Mouse (Mus musculus): Measurements from ENCODE around the gene Stub1. TPM values are rescaled to one million over a fixed set of nuclear protein-coding genes. Genes with fewer than 3 reads are reported as not detected.

Gene Stub1
- total RNA-seq, 2 experiments from 2014 or later, result 101 to 131 TPM

DNA sequence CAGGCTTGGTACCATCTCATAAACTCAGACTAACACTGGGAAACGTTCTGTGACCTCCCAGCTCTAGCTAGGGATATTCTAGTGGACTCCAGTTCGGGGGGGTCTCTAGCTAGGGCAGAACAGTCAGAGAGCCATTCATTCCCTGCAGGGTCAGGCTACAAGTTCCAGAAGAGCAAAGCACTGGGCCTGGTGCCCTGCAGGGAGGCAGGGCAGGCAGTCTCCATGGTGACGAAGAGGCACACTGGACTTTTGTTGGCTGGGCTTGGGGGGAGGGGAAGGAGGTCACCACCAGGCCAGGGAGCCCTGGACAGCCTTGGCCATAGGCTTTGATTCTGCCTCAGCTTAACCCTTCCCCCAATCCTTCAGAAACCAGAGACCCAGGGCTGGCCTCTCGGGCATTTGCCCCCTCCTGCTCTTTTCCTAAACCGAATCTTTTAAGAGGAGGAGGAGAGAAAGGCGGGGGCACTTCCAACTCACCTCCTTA, 37.6 kb downstream of the Stub1 start, which contains the start of gene AC134908.4:
Gene AC134908.4 (minus strand): TSS at position 51 of the 484 bp plus-strand sequence.
- no peak for ATAC-seq (replicated peaks; ENCODE audit: poor library complexity, severe bottlenecking)

DNA sequence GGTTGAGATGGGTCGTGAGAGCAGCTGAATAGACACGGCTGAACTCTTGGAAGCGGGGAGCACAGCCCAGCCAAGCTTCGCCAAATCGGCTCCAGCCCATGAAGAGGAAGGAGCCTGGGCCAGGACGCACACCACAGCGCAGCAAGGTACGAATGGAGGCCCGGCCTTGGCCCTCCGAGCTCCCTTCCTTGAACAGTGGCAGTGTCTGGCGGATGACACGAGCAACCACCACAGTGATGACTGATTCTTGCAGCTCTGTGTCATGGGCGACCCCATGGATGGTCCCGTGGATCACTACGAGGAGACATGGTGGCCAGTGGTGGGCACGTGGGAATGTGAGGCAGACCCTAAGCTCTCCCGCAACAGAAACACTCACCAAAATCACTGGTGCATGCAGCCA, 38.2 kb downstream of the Stub1 start:
- ATAC-seq (replicated peaks; ENCODE audit: poor library complexity, severe bottlenecking), result no peak

DNA sequence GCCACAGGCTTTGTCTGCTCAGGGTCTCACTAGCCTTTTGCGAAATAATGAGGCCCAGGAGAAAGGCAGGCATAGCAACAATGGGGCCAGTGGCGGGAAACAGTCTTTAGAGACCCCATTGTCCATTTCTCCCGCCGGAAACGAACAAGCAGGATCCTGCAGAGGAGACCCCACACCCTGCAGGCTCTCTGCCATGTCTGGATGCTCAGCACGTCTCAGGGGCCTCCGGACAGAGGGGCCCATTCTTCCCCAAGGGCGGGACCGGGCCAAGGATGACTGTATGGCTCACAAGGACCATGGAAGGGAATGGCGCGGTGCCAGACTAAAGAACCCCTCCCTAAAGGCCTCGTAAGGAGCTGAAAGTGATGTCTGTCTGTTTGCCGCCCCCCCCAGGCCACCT, 39.0 kb downstream of the Stub1 start:
- ATAC-seq (replicated peaks; ENCODE audit: poor library complexity, severe bottlenecking), result no peak

DNA sequence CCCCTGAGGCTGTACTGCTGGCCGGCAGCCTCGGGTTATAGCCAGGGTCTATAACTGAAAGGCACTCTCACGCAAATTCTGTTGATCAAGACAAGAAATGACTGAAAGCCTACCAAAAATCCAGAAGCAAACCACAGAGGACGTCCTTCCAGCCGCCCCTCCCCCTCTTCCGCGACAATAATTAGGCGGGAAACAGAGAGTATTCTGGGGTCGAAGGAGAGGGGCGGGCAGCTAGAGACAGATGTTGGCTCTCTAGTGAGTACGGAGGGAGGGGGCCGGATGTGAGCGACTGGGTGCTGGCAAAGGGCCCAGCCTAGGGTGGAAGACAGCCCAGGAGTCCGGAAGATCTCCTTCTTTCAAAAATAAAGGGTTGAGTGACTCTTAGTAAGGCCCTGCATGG, 40.6 kb downstream of the Stub1 start, which contains the start of gene Fam173a:
Gene Fam173a (minus strand): TSS at position 287 of the 400 bp plus-strand sequence.
- peak; percentile 44 for ATAC-seq (replicated peaks; ENCODE audit: poor library complexity, severe bottlenecking)

DNA sequence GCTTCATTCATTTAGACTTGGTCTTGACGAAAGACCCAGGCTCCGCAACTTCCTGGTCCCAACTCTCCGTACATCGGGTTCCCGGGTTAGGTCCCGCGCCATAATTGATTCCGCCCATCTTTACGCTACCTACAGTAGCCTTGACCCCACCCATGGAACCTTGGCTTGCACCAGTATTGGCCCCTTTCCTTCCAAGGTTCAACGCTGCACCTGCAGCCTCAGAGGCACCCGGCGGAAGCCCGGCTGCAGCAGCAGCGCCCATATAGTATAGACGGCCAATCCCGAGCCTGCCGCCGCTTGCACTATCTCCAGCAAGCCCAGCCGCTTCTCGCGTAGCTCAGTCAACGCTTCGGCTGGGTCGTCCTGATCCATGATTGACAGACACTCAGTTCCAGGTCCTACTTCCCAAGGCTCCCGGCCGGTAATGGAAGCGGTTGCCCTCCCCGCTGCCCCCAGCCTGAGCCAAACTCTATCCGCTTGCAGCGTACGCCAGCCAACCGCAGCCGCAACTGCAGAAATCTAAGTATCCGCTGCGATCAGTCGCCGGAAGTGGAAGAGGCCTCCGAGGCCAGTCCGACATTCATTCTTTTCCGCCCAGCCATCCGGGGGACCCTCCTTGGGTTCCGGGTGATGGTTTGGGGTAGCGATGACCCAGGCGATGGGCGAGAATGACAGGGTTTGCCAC, 41.2 kb downstream of the Stub1 start:
- peak; percentile 63 for ATAC-seq (replicated peaks; ENCODE audit: poor library complexity, severe bottlenecking)

DNA sequence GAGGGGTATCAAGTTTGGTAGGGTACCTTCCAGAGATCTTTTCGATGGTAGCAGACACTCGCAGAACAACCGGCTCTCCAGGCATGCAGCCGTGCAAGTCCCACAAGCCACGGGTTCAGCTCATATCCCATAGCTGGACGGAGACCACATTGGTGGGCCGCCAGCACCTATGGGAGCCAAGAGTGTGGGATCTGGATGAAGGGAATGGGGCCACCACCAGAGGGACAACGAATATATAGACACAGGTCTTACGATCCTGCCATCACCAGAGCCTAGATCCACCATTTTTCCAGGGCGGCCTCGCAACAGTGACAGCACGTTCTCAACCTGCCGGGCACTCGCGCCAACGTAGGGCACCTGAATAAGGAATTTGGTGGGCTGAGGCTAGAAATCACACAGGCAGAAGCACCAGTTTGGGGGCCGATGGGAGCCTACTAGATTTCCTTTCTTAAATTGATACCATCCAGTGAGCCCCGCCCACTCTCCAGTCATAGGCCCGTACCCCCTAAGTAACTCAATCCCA, 41.8 kb downstream of the Stub1 start:
- no peak for ATAC-seq (replicated peaks; ENCODE audit: poor library complexity, severe bottlenecking)

DNA sequence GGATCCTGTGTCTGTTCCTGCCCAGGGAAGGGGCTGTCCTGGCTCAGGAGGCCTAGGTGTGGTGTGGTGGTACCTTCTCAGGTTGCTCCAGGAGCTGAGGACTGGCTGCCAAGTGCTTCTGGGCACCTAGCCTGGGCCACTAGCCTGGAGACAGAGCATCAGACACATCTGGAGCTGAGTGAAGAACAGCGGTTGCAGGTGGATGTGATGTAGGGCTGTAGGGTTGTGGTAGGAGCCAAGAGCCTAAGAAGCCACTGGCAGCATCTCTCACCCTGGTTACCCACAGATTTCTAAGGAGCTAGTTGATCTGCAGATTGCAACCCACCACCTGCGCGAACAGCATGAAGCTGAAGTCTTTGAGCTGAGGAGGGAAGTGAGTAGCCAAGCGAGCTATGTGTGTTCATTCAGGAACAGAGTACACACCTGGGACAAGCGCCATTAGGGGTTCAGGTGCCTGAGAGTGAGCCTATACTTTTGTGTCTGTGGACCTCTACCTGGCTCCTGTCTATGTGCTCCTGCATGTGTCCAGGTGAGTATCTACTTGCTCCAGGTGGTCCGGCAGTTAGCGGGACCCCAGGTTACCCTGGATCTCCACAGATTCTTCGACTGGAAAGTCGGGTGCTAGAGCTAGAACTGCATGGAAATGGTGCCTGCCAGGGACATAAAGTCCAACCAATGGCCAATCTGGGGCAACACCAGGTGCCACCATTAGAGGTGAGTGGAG, 46.3 kb downstream of the Stub1 start:
- ATAC-seq (replicated peaks; ENCODE audit: poor library complexity, severe bottlenecking), result no peak

DNA sequence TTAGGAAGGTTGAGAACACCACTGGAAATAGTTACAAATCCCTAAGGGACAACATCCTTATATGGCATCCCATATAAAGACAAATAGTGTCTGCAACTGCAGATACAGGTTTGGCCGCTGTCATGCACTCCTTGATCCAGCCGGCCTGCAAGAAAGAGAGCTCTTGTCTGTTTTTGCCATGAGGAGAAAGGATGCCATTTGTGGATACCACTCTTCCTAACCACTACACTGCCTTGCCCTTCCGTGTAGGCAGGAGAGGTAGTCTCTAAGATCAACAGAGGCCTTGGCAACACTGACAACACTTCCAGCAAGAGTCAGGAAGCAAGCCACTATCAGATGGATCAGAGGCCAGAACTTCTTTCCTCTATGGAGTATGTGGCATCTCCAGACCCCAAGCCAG, 46.9 kb downstream of the Stub1 start, which contains the start of gene Ccdc78:
Gene Ccdc78 (plus strand): TSS at position 301 of the 400 bp plus-strand sequence.
- ATAC-seq (replicated peaks; ENCODE audit: poor library complexity, severe bottlenecking), result no peak

DNA sequence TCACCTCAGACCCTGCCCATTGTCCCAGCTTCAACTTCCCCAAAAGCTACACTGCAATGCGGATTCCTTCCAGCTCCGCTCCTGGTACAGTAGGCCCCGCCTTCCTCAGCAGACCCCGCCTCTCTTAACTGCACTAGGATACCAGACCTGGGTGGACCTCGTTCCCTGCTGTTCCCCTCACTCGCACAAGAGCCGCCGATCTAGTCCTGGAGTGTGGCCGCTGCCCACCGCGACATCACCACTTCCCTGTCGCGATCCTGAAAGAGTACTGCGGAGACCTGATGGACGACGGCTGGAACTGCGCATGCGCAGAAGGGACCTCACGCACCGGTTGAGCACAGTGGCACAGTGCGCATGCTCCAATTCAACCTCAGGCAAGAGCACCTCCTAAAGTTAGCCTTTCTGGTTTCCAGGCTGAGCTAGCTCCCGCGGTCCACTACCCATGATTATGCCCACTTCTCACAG, 47.9 kb downstream of the Stub1 start, which contains the start of gene Haghl:
Gene Haghl (minus strand): TSS at position 393 of the 465 bp plus-strand sequence.
- peak; percentile 87 for ATAC-seq (replicated peaks; ENCODE audit: poor library complexity, severe bottlenecking)

DNA sequence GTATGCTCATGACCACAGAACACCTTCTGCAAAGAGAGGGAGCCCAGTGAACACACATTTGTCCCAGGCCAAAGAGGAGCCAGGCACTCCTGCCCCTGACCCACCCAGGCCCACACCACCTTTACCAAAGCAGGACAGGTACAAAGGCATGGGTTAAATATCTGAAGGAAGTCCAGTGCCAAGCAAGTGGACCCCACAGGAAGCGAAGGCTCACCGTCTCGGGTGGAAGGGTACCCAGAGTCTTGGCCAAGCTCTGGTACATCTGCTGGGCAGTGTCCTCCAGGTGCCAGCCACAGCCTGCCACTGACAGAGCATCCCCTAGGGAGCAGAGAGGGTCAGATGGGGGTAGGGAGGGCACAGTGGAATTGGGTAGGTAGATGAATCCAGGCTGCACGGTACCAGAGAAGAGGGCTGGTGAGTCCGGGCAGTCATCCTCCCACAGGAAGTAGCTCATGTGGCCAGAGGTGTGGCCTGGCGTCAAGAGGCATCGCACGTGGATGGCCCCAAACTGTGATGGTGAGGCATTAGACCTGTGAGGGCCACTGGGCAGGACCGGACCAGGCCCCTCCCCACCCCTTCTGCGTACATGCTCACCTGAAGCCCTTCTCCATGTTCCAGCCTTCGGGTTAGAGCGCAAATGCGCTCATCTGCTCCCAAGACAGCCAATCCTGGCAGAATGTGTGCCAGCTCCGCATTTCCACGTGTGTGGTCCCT, 49.2 kb downstream of the Stub1 start:
- no peak for ATAC-seq (replicated peaks; ENCODE audit: poor library complexity, severe bottlenecking)

DNA sequence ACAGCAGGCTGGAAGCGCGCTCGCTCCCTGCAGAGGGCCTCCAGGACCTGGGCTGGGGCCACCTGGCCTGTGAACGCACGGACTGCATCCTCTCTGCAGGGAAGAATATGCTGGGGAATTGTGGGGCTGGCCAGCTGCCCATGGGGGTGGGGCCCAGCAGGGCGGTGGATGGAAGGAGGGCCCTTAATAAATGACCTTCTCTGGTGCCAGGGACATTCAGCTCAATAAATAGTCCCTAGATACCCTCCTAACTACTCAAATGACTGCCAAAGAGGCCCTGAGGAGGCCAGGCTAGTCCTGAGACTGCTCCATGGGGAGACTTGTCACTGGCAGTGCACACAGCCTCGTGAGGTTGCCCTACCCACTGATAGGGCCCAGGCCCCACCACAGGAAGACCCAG, 50.1 kb downstream of the Stub1 start:
- ATAC-seq (replicated peaks; ENCODE audit: poor library complexity, severe bottlenecking), result no peak

DNA sequence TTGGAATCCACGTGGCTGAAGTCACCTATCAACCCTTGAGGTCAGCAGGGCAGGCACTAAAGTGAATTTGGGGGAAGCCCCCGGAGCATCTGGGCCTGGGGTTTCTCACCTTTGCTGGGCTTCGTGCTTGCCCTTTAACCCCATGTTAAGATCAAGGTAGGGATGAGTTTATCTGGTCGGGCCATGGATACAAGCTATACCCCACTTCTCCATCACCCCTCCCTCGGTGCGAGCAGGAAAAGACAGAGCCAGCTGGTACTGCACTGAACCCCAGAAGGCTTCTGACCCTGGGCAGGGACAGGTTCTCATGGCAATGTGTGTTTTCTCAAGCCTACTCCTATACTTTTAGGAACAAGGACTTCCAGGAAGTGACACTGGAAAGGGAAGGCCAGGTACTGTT, 51.9 kb downstream of the Stub1 start:
- ATAC-seq (replicated peaks; ENCODE audit: poor library complexity, severe bottlenecking), result no peak

Other genes starting within 250 kb of the Stub1 start
- gene Gng13, start 116.2 kb downstream of the Stub1 start, total RNA-seq (2014; fragmentation: Nextera tagmentation), result not detected in 2 replicates
- not detected in 2 replicates for gene Gng13, start 116.2 kb downstream of the Stub1 start, total RNA-seq (2017)
- 16.8 and 29.8 TPM in 2 replicates for gene Chtf18, start 106.0 kb downstream of the Stub1 start, total RNA-seq (2014; fragmentation: Nextera tagmentation)
- gene Chtf18, start 106.0 kb downstream of the Stub1 start, total RNA-seq (2017), result 17.0 and 22.4 TPM in 2 replicates
- 10.9 and 15.6 TPM in 2 replicates for gene Rpusd1, start 105.7 kb downstream of the Stub1 start, total RNA-seq (2014; fragmentation: Nextera tagmentation)
- gene Rpusd1, start 105.7 kb downstream of the Stub1 start, total RNA-seq (2017), result 4.2 and 6.6 TPM in 2 replicates
- gene Mslnl, start 97.4 kb downstream of the Stub1 start, total RNA-seq (2014; fragmentation: Nextera tagmentation), result not detected in 2 replicates
- not detected in 2 replicates for gene Mslnl, start 97.4 kb downstream of the Stub1 start, total RNA-seq (2017)
- not detected in 2 replicates for gene Msln, start 79.0 kb downstream of the Stub1 start, total RNA-seq (2014; fragmentation: Nextera tagmentation)
- gene Msln, start 79.0 kb downstream of the Stub1 start, total RNA-seq (2017), result not detected in 2 replicates
- gene Narfl, start 59.6 kb downstream of the Stub1 start, total RNA-seq (2014; fragmentation: Nextera tagmentation), result 22.8 and 23.5 TPM in 2 replicates
- 15.0 and 17.4 TPM in 2 replicates for gene Narfl, start 59.6 kb downstream of the Stub1 start, total RNA-seq (2017)
- gene Haghl, start 47.7 kb downstream of the Stub1 start, total RNA-seq (2014; fragmentation: Nextera tagmentation), result 24.1 and 27.6 TPM in 2 replicates
- gene Haghl, start 47.7 kb downstream of the Stub1 start, total RNA-seq (2017), result 13.8 and 19.4 TPM in 2 replicates
- gene Ccdc78, start 46.8 kb downstream of the Stub1 start, total RNA-seq (2014; fragmentation: Nextera tagmentation), result 0.45 TPM in 1 of 2 replicates, not detected in the other
- gene Ccdc78, start 46.8 kb downstream of the Stub1 start, total RNA-seq (2017), result 0.52 TPM in 1 of 2 replicates, not detected in the other
- gene Fam173a, start 40.5 kb downstream of the Stub1 start, total RNA-seq (2014; fragmentation: Nextera tagmentation), result 85.3 and 92.7 TPM in 2 replicates
- 31.9 and 43.1 TPM in 2 replicates for gene Fam173a, start 40.5 kb downstream of the Stub1 start, total RNA-seq (2017)
- not detected in 2 replicates for gene AC134908.4, start 37.7 kb downstream of the Stub1 start, total RNA-seq (2014; fragmentation: Nextera tagmentation)
- not detected in 2 replicates for gene AC134908.4, start 37.7 kb downstream of the Stub1 start, total RNA-seq (2017)
- gene Metrn, start 36.3 kb downstream of the Stub1 start, total RNA-seq (2014; fragmentation: Nextera tagmentation), result 15.8 and 23.3 TPM in 2 replicates
- 33.5 and 64.4 TPM in 2 replicates for gene Metrn, start 36.3 kb downstream of the Stub1 start, total RNA-seq (2017)
- not detected in 2 replicates for gene Fbxl16, start 24.3 kb downstream of the Stub1 start, total RNA-seq (2014; fragmentation: Nextera tagmentation)
- not detected in 2 replicates for gene Fbxl16, start 24.3 kb downstream of the Stub1 start, total RNA-seq (2017)
- 12.5 and 16.9 TPM in 2 replicates for gene Wdr24, start 9.8 kb downstream of the Stub1 start, total RNA-seq (2014; fragmentation: Nextera tagmentation)
- gene Wdr24, start 9.8 kb downstream of the Stub1 start, total RNA-seq (2017), result 14.8 and 19.3 TPM in 2 replicates
- 19.5 and 23.1 TPM in 2 replicates for gene Jmjd8, start 4.5 kb downstream of the Stub1 start, total RNA-seq (2014; fragmentation: Nextera tagmentation)
- gene Jmjd8, start 4.5 kb downstream of the Stub1 start, total RNA-seq (2017), result 15.2 and 23.4 TPM in 2 replicates
- 1.1 and 3.0 TPM in 2 replicates for gene Rhbdl1, start 3.9 kb upstream of the Stub1 start, total RNA-seq (2014; fragmentation: Nextera tagmentation)
- gene Rhbdl1, start 3.9 kb upstream of the Stub1 start, total RNA-seq (2017), result not detected in 2 replicates
- 1.2 TPM in 1 of 2 replicates, not detected in the other for gene Gm20683, start 8.4 kb upstream of the Stub1 start, total RNA-seq (2014; fragmentation: Nextera tagmentation)
- 0.41 and 1.2 TPM in 2 replicates for gene Gm20683, start 8.4 kb upstream of the Stub1 start, total RNA-seq (2017)
- gene Rhot2, start 11.4 kb upstream of the Stub1 start, total RNA-seq (2014; fragmentation: Nextera tagmentation), result 28.3 and 35.5 TPM in 2 replicates
- 11.9 and 17.8 TPM in 2 replicates for gene Rhot2, start 11.4 kb upstream of the Stub1 start, total RNA-seq (2017)
- 64.7 and 66.9 TPM in 2 replicates for gene Wdr90, start 28.1 kb upstream of the Stub1 start, total RNA-seq (2014; fragmentation: Nextera tagmentation)
- 11.8 and 15.0 TPM in 2 replicates for gene Wdr90, start 28.1 kb upstream of the Stub1 start, total RNA-seq (2017)
- gene Mcrip2, start 35.4 kb upstream of the Stub1 start, total RNA-seq (2014; fragmentation: Nextera tagmentation), result 30.4 and 58.6 TPM in 2 replicates
- gene Mcrip2, start 35.4 kb upstream of the Stub1 start, total RNA-seq (2017), result 11.2 and 25.8 TPM in 2 replicates
- 23.4 and 27.7 TPM in 2 replicates for gene Mettl26, start 41.7 kb upstream of the Stub1 start, total RNA-seq (2014; fragmentation: Nextera tagmentation)
- gene Mettl26, start 41.7 kb upstream of the Stub1 start, total RNA-seq (2017), result 9.7 and 15.2 TPM in 2 replicates
- gene Wfikkn1, start 47.5 kb upstream of the Stub1 start, total RNA-seq (2014; fragmentation: Nextera tagmentation), result 2.1 TPM in 1 of 2 replicates, not detected in the other
- 1.1 and 1.3 TPM in 2 replicates for gene Wfikkn1, start 47.5 kb upstream of the Stub1 start, total RNA-seq (2017)
- gene Rab40c, start 86.3 kb upstream of the Stub1 start, total RNA-seq (2014; fragmentation: Nextera tagmentation), result 9.4 and 15.9 TPM in 2 replicates
- gene Rab40c, start 86.3 kb upstream of the Stub1 start, total RNA-seq (2017), result 7.2 and 11.8 TPM in 2 replicates
- gene Pigq, start 111.5 kb upstream of the Stub1 start, total RNA-seq (2014; fragmentation: Nextera tagmentation), result 63.5 and 87.9 TPM in 2 replicates
- 32.4 and 37.1 TPM in 2 replicates for gene Pigq, start 111.5 kb upstream of the Stub1 start, total RNA-seq (2017)
- not detected in 2 replicates for gene Nhlrc4, start 111.6 kb upstream of the Stub1 start, total RNA-seq (2014; fragmentation: Nextera tagmentation)
- not detected in 2 replicates for gene Nhlrc4, start 111.6 kb upstream of the Stub1 start, total RNA-seq (2017)
- gene A930017K11Rik, start 119.2 kb upstream of the Stub1 start, total RNA-seq (2014; fragmentation: Nextera tagmentation), result not detected in 2 replicates
- not detected in 2 replicates for gene A930017K11Rik, start 119.2 kb upstream of the Stub1 start, total RNA-seq (2017)
- 12.5 and 16.4 TPM in 2 replicates for gene Capn15, start 152.4 kb upstream of the Stub1 start, total RNA-seq (2014; fragmentation: Nextera tagmentation)
- gene Capn15, start 152.4 kb upstream of the Stub1 start, total RNA-seq (2017), result 3.2 and 5.3 TPM in 2 replicates
- 1.3 and 3.6 TPM in 2 replicates for gene Rab11fip3, start 236.2 kb upstream of the Stub1 start, total RNA-seq (2014; fragmentation: Nextera tagmentation)
- gene Rab11fip3, start 236.2 kb upstream of the Stub1 start, total RNA-seq (2017), result 0.46 and 0.60 TPM in 2 replicates